Mouse (Mus musculus) NIH3T3 (cell line): Measurements from ENCODE around the gene Antxr1.

Source experiments
- DNase-seq: peaks from one replicate; pipeline ENCODE4 v3.0.0-alpha.2; 2012; ENCODE audit warnings: low read depth

Gene Antxr1

GRCm38 (mm10) chr6:87335091-87335934, at the start of gene Antxr1:
Antxr1 (minus strand) TSS chr6:87335821.
- peak; percentile 79 for DNase-seq

DNA sequence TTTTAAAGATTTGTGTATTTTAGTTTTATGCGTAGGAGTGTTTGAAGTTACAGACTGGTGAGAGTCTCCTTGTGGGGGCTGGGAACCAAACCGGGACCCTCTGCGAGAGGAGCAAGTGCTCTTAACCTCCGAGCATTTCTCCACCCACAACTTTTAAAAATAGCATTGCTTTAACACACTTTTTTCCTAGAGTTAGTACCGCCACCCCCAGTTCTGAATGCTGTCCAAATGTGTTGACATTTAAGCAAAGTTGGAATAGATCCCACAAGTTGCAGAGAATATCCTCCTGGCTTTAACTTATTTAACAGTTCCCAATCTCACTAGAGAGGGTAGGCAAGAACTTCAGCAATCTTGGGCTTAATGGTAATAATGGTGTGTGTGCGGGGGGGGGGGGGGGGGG, 49.1 kb upstream of the Antxr1 start:
- peak; percentile 64 for DNase-seq

GRCm38 (mm10) chr6:87383926-87384691, 48.5 kb upstream of the Antxr1 start:
- peak; percentile 32 for DNase-seq

- DNase-seq: no peak
These were observed 37.4 kb upstream of the Antxr1 start, which contains the start of gene Gkn2 for GRCm38 (mm10) chr6:87373057-87373456. Gkn2 (plus strand) TSS chr6:87373357.

DNA sequence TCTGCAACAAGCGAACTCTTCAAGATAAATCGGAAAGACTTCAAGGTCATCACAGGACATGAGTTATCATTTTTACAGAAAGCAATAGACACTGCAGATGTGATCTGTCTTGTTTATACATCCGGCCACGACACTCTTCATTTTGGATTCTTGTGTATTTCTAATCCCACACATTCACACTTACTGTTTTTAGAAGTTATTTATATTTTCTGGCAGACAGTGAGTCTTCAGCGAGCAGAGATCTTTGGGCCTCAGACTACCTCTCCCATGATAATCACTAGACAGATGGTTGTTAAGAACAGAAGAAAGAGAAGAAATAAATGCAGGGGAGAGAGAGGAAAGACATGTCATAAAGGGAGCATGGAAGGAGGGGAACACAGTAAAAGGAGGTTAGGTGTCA, 33.6 kb upstream of the Antxr1 start:
- DNase-seq: no peak

DNA sequence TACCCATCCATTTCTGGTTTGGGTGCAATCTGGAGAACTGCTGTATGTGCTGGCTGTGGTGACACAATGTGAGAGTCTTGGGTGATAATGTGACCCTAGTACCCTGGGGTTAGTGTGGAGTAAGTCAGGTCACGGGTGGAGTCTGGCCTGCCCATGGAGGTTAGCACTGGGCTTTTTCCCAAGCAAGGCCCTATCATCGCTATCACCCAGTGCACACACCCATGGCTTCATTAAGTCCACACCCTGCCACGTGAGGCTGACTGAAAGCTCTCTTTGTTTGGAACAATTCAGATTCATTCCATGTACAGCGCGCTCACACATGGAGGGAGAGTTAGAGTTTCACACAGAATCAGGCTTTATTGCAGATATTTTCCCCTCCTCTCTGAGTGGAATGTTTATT, 18.8 kb upstream of the Antxr1 start:
- peak; percentile 33 for DNase-seq

- no peak for DNase-seq
These were observed 15.2 kb upstream of the Antxr1 start, which contains the start of gene Gkn1 for GRCm38 (mm10) chr6:87350829-87351228. Gkn1 (minus strand) TSS chr6:87350942.

GRCm38 (mm10) chr6:87335935-87336295, 294 bp upstream of the Antxr1 start:
- DNase-seq: no peak

DNA sequence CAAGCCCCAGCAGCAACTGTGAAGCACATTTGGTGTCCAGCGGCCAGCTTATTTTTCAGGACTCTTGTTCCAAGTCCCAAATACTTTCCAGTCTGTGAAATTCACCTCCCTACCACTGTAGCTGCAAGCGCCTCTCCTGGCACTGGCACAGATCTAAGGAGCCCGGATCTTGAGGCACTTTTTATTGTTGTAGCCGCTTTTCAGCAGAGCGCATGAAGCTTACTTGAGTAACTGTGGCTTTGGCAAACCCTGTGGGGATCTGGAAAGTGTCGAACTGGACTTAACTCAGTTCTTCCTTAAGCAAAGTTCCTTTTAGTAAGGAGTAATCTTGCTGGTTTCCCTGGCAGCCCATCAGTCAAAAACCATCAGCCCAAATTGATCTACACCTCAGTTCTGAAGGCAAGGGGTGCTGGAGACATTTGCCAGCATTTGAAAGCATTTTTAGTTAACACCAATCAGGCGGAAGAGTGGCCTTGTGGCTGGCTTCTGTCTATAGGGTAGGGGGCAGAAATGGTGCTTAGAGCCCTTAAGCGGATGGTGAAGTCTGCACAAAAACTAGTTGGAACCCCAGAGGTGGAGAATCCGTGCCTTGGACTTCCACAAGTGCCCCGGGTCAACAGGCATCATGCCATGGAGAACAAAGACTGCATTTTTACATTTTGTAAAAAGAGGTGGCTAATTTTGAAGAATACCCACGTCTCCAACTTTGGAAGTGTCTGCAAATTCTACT, 1.1 kb downstream of the Antxr1 start:
- DNase-seq: peak; percentile 85

GRCm38 (mm10) chr6:87332380-87332779, 3.2 kb downstream of the Antxr1 start:
- DNase-seq: peak; percentile 64

DNA sequence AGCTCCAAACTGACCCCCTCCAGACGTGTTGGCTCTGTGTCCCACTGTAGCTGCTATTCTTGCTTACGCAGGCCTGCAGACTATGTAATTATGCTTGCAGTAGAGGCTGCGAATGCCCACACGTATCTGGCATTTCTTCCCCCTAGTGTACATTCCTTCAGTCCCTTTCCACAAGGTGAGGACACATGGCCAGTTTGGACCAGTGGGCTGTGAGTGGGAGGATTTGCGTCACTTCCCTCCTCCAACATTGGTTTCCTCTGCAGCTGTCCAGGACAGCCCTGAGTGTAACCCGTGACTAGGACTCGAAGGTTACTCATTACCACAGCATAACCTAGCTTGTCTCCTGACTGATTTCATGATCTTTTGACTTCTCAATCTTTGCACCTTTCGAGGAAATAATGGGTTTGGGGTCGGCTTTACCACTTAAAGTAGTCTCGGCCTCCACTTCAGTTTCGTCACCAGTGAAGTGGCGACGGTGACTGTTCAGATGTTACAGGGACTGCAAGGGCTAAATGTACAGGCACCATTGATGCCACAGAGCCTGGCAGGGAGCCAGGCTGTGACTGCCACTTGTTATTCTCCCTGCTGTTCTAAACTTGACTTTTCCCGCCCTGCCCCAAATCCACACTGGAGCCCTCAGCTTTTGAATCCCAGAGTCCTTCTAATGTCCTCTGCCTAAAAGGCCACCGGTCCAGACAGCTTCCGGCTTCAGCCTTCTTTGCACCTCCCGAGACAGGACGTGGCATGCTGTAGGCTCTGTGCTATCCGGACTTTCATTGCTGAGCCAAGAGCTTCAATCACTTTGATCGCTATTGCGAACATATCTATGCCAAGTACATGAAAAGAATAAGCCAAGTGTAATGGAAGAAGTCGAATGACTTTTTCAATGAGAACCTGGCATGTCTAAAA, 7.1 kb downstream of the Antxr1 start:
- no peak for DNase-seq

DNA sequence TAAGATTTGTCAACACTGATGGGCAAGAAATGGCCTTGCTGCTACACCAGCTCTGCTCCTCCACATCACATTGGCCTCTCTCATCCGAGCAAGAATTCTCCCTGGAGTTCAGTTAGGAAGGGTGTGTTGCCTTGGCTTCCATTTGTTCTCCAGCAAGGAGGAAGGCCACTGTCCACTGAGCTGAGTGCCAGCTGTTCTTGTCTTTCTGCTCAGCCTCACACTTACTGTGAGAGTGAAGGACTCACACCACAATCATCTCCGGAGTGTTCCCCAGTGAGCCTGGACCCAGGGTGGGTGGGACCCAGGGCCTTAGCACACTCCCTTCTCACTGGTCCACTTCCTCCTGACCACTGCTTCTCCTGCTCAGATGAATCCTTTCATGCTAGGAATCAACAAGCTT, 8.7 kb downstream of the Antxr1 start:
- no peak for DNase-seq

- DNase-seq: peak; percentile 79
These were observed 12.2 kb downstream of the Antxr1 start for GRCm38 (mm10) chr6:87323381-87323780.

DNA sequence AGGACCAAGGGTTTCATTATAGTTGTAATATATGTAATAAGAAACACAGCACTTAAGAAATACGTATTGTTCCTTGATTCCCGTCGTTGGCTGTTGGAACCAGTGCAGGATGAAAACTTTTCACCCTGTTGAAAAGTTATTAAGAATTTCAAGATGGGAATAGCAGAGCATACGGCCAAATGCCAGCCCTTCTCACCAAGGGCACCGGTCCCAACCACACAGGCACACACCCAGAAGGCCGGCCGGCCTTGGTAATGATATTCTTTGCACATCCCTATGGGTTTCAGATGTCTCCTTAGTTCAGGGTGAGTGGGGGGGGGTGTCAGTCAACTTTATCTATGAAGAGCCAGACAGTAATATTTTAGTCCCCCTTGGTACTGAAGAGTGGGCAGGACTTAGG, 17.0 kb downstream of the Antxr1 start:
- DNase-seq: no peak

DNA sequence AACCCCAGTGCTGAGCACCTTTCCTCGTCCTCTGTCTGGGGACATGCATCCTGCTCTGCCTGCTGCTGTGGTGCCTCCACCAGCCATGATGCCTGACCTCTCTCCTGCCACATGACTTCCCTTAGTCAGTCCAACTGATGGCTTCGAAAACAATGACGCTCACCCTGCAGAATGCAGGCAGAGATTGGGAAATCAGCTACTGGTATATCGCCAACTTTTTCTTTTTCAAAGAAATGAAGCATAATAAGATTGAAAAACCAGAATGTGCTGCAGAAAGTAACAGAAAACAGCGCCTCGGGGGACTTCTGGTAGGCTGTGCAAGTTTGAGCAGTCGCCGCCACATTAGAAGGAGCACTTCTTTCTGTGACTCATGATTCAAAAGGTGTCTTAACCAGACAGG, 18.7 kb downstream of the Antxr1 start:
- DNase-seq: peak; percentile 96

DNA sequence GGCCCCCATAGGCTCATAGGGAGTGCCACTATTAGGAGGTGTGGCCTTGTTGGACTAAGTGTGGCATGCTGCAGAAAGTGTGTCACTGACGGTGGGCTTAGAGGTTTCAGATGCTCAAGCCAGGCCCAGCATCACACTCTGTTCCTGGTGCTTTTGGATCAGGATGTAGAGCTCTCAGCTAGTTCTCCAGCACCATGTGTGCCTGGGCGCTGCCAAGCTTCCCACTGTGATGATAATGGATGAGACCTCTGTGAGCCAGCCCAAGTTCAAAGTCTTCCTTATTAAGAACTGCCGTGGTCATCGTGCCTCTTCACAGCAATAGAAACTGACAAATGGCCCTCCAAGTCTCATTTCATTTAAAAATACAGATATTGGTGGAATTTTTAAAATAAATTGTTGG, 22.9 kb downstream of the Antxr1 start:
- no peak for DNase-seq

DNA sequence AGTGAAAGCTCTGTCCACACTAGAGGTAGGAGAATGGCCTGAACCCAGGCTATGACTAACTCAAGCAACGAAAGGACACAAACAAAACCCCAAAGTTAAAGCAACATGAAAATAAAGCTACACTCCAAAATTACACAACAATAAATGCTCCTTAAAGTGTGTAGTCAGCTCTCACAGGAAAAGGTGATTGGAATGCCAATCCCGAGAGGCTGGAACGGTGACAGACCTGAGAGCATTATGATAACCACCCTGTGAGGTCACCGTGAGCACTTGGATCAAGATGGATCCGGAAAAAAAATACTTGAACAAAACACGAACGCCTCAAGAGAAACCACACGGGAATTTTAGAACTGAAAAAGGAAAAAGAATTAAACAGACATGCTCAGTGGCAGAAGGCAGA, 31.1 kb downstream of the Antxr1 start:
- no peak for DNase-seq

DNA sequence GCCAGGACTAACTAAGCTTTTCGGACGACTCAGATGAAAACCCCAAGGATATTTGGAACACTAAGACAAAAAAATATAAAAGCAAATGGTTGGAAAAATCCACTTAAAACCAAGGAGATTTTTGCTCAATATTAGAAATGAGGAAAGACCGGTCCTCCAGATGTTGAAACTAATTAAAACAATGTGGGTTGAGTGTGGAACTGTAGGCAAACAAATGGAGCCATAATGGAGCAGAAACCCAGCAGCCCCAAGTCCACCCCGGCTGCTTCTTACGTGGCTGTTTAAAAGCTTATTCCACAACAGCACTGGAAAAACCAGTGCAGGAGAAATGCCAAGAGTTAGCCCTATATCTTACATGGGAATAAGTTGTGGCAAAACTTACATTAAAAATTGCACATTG, 32.9 kb downstream of the Antxr1 start:
- peak; percentile 54 for DNase-seq

DNA sequence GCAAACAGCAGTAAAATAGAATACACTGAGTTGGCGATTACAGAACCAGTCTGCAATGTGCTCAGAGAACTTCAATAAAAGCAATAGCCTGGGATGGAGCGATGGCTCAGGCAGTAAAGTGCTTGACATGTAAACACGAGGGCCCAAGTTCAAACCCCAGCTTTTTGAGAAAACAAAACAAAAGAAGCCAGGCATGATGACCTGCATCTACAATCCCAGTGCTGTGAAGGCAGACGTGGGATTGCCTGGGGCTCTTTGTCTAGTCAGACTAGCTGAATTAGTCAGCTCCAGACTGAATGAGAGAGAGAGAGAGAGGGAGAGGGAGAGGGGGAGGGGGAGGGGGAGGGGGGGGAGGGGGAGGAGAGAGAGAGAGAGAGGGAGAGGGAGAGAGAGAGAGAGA, 33.6 kb downstream of the Antxr1 start:
- peak; percentile 74 for DNase-seq

- DNase-seq: peak; percentile 49
These were observed 40.7 kb downstream of the Antxr1 start for GRCm38 (mm10) chr6:87294904-87295303.
